Mouse (Mus musculus): ENCODE results near the gene Lamtor1. TPM values are rescaled to one million over a fixed set of nuclear protein-coding genes. Genes with fewer than 3 reads are reported as not detected.

Gene Lamtor1
- total and polyA plus RNA-seq, 3 experiments, result 68.6 to 107 (median 86.2) TPM

DNA sequence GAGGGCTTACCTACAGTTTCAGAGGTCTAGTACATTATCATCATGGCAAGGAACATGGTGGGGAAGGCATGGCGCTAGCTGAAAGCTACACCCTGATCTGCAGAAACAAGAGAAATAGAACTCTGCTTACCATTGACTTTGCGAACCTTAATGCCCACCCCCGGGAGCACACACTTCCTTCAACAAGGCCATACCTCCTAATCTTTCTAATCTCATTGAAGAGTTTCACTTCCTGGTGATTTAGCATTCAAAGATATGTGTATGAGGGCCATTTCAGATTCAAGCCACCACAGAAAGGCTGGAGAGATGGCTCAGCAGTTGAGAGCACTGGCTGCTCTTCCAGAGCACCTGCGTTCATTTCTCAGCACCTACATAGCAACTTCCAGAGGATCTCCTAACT is 48.6 kb upstream of the Lamtor1 start, which contains the start of gene Folr2:
Gene Folr2, minus strand, starts transcription at position 101 of the 400 bp plus-strand sequence.
- Histone ChIP-seq H3K36me3 (replicated peaks in 1 of 2; ENCODE audit: control insufficient read depth in 1 of 2, insufficient read depth in 1 of 2, low read length in 1 of 2) (no peaks in the 10 kb centered on the region), H3K9ac (ENCODE audit: insufficient read depth, low read depth) (no peak within 1 kb of the TSS), H3K27ac (ENCODE audit: insufficient read depth, low read depth) (no peak within 1 kb of the TSS), H3K79me2 (replicated peaks; ENCODE audit: control insufficient read depth, extremely low read depth, insufficient read depth, poor library complexity, severe bottlenecking) (no peaks in the 10 kb centered on the region), H3K9me3 (replicated peaks; ENCODE audit: low read length) (no peaks in the 10 kb centered on the region), H3K27me3 (replicated peaks) (no peaks in the 10 kb centered on the region), H3K4me3 (replicated peaks in 1 of 3; ENCODE audit: low read depth in 2 of 3, low read length in 2 of 3, poor library complexity in 1 of 3) (no peak within 1 kb of the TSS), H3K4me1 (ENCODE audit: control insufficient read depth in 1 of 2, insufficient read depth in 2 of 2) (peaks cover 4 to 22% of the 10 kb centered on the region in 2 experiments; a peak in 2 of 4 replicates), H3K4me2 (ENCODE audit: insufficient read depth, low read depth, poor library complexity, severe bottlenecking) (no peak within 1 kb of the TSS)
- dilution Hi-C loops (cut with MboI; ENCODE audit: extremely low pct_ligation_motif_present, extremely low pct_unique_long_range_greater_than_20kb, low sequenced_read_pairs), result no loop called here
- no peak for DNase-seq (ENCODE audit: extremely low read depth)
- in situ Hi-C loops (cut with MboI; ENCODE audit: low pct_ligation_motif_present, low pct_unique_long_range_greater_than_20kb, low sequenced_read_pairs), result no loop called here
- TF ChIP-seq NELFE (IDR thresholded peaks at IDR 0.05; ENCODE audit: low read depth, low read length), result no peak
- TF ChIP-seq ZMIZ1 (IDR thresholded peaks at IDR 0.05; ENCODE audit: low read depth, low read length), result no peak
- TF ChIP-seq GABPA (IDR thresholded peaks at IDR 0.05; ENCODE audit: insufficient replicate concordance, low read depth, low read length), result no peak
- no peak for TF ChIP-seq PAX5 (IDR thresholded peaks at IDR 0.05; ENCODE audit: low read length)
- no peak for TF ChIP-seq TCF12 (IDR thresholded peaks at IDR 0.05; ENCODE audit: low read depth, low read length)
- TF ChIP-seq JUND (conservative IDR thresholded peaks at IDR 0.05; ENCODE audit: low read depth, low read length), result no peak
- no peak for TF ChIP-seq SIN3A (IDR thresholded peaks at IDR 0.05; ENCODE audit: low read length)
- TF ChIP-seq IRF4 (IDR thresholded peaks at IDR 0.05; ENCODE audit: low read depth, low read length), result no peak
- no peak for TF ChIP-seq MYC (IDR thresholded peaks at IDR 0.05; ENCODE audit: low read depth, low read length)
- no peak for TF ChIP-seq MEF2A (IDR thresholded peaks at IDR 0.05; ENCODE audit: borderline replicate concordance, low read depth, low read length)

DNA sequence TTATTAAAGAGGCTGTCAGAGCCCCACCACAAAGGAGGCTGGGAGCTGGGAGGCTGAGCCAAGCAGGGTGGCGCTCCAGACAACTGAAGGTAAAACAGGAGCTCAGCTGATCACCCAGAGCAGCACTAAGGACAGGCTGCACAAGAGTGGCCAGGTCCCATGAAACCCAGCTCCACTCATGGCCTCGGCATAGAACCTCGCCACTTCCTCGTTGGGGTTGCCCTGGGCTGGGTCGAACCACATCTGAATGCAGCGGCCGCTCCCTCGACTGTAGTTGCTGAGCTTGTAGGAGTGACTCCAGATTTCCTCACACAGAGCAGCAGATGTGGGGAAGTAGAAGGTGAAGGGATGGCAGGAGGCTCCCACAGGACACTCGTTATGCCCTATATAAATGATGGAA is 47.3 kb upstream of the Lamtor1 start:
- in situ Hi-C loops (cut with MboI; ENCODE audit: low pct_ligation_motif_present, low pct_unique_long_range_greater_than_20kb, low sequenced_read_pairs) (no loop called here), dilution Hi-C loops (cut with MboI; ENCODE audit: extremely low pct_ligation_motif_present, extremely low pct_unique_long_range_greater_than_20kb, low sequenced_read_pairs) (no loop called here)
- Histone ChIP-seq H3K27me3 (replicated peaks) (no peaks in the 10 kb centered on the region), H3K4me3 (replicated peaks in 1 of 3; ENCODE audit: low read depth in 2 of 3, low read length in 2 of 3, poor library complexity in 1 of 3) (no peak overlapping the region), H3K79me2 (replicated peaks; ENCODE audit: control insufficient read depth, extremely low read depth, insufficient read depth, poor library complexity, severe bottlenecking) (no peaks in the 10 kb centered on the region), H3K36me3 (replicated peaks in 1 of 2; ENCODE audit: control insufficient read depth in 1 of 2, insufficient read depth in 1 of 2, low read length in 1 of 2) (no peaks in the 10 kb centered on the region), H3K4me2 (ENCODE audit: insufficient read depth, low read depth, poor library complexity, severe bottlenecking) (no peak overlapping the region), H3K9ac (ENCODE audit: insufficient read depth, low read depth) (no peak overlapping the region), H3K4me1 (ENCODE audit: control insufficient read depth in 1 of 2, insufficient read depth in 2 of 2) (peaks cover 4 to 22% of the 10 kb centered on the region in 2 experiments; a peak in 2 of 4 replicates), H3K27ac (ENCODE audit: insufficient read depth, low read depth) (no peak overlapping the region), H3K9me3 (replicated peaks; ENCODE audit: low read length) (no peaks in the 10 kb centered on the region)
- TF ChIP-seq RCOR1 (conservative IDR thresholded peaks at IDR 0.05; ENCODE audit: low read depth, low read length) (no peak), ETS1 (conservative IDR thresholded peaks at IDR 0.05; ENCODE audit: low read depth, low read length) (no peak), MYC (IDR thresholded peaks at IDR 0.05; ENCODE audit: low read depth, low read length) (no peak), KAT2A (IDR thresholded peaks at IDR 0.05; ENCODE audit: insufficient replicate concordance, low read length) (no peak), MXI1 (IDR thresholded peaks at IDR 0.05; ENCODE audit: low read depth, low read length) (no peak), MAZ (IDR thresholded peaks at IDR 0.05; ENCODE audit: low read depth, low read length) (no peak), ELF1 (IDR thresholded peaks at IDR 0.05; ENCODE audit: low read depth, low read length) (no peak), E2F4 (IDR thresholded peaks at IDR 0.05; ENCODE audit: insufficient replicate concordance, low read depth, low read length) (no peak), POLR2AphosphoS2 (IDR thresholded peaks at IDR 0.05; ENCODE audit: low read depth, low read length) (no peak), ZC3H11A (IDR thresholded peaks at IDR 0.05; ENCODE audit: low read depth, low read length) (no peak), HCFC1 (IDR thresholded peaks at IDR 0.05; ENCODE audit: low read depth, low read length) (no peak), POLR2A (IDR thresholded peaks at IDR 0.05; ENCODE audit: low read depth, low read length) (no peak), EP300 (IDR thresholded peaks at IDR 0.05; ENCODE audit: low read length) (no peak), NRF1 (IDR thresholded peaks at IDR 0.05; ENCODE audit: low read depth, low read length) (no peak), RAD21 (IDR thresholded peaks at IDR 0.05; ENCODE audit: low read depth, low read length) (no peak), GABPA (IDR thresholded peaks at IDR 0.05; ENCODE audit: insufficient replicate concordance, low read depth, low read length) (no peak), USF2 (conservative IDR thresholded peaks at IDR 0.05; ENCODE audit: low read depth, low read length) (no peak), CHD1 (IDR thresholded peaks at IDR 0.05; ENCODE audit: low read depth, low read length) (no peak), ZKSCAN1 (IDR thresholded peaks at IDR 0.05; ENCODE audit: borderline replicate concordance, low read depth, low read length) (no peak)
- no peak for DNase-seq (ENCODE audit: extremely low read depth)

All from CH12.LX (cell line).